Mouse (Mus musculus): ENCODE data around the gene Tlr9. TPM values are rescaled to one million over a fixed set of nuclear protein-coding genes. Genes with fewer than 3 reads are reported as not detected.

Tlr9 gene
- total RNA-seq, 4 experiments from 2014 or later: 0.98 to 2.7 (median 1.5) TPM

DNA sequence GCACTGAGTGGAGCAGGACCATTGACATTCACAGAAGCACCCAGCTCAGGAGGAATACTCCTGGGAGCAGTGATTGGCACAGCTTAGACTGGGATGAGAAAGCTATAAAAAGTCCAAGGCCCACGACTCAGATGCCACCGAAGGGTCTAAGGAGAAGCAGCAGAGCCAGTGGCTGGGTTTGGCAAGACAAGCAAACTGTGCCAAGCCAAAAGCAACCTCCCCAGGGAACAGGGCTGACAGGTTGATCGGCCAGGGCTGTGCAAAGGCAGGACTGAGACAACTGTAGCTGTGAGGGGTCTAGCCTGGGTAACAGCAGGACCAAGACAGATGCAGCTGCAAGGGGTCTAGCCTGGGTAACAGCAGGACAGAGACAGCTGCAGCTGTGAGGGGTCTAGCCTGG is 10.6 kb downstream of the Tlr9 start:
- no peak for DNase-seq

DNA sequence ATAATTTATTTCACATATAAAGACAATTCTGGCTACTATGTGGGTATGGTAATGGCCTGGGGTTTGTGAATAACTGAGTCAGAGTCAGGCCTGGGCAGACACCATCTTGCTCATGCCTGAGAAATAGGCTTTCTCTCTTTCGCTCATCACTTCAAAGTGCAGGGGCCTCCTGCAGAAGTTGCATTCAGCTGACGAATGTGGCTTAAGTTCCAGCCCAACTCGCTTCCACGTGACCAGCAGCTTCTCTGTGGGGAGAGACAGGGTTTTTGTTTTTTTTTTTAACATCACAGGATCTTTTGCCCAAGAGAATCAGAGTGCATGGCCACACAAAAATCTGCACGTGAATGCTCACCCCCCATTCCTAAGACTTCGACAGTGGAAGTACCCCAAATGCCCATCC is 11.6 kb downstream of the Tlr9 start:
- DNase-seq: no peak

DNA sequence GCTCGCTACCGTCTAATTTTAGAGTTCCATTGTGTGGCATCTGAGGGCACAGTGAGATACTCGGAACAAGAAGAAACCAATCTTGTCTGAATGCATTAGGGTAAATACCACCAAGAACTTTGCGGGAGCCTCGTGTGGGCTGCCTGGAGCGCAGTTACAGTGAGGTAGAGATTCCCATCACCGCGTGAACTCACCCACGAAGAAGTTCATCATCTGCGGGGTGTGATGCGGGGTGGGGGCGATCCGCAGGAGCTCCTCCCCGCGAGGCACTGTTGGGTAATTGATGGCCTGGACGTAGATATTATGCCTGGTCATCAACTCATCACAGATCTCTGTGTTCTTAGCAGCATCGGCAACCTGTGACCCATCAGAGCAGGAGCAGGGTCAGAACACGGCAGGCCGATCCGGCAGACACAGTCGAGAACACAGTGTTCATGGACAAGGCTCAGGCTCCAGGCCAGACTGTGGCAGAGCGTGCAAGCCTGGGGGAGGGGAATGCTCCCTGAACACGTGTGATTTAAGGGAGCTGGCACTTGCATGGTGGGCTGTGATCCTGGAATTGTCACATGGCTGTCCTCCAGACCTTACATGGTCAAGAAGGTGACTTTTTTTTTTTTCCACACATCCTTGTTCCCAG is 12.9 kb downstream of the Tlr9 start:
- no peak for DNase-seq

DNA sequence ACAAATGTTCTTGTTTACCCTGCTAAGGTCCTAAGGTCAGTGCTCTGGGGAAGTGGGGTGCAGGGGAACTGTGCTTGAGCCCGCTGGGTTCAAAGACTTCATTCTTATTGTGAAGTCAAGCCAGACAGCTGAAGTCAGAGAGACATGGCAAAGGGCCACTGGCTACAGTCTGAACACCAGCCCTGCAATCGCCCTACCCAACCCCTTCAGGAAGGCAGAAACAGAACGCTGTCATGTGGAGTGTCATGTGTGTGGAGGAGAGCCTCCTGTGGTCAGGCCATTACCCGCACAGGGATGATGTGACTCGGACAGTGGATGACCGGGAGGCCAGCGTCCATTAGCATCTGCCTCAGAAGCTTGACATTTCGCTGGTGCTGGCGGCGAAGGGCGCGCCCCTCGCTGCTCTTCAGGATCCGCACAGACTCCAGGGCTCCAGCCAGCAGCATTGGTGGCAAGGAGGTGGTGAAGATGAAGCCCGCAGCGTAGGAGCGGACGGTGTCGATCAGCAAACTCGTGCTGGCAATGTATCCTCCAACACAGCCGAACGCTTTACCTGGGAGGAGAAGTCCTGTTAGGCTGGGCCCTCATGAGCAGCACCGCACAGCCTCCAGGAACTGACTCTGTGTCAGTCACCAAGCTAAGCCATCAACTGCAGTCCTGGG is 13.9 kb downstream of the Tlr9 start:
- no peak for DNase-seq

DNA sequence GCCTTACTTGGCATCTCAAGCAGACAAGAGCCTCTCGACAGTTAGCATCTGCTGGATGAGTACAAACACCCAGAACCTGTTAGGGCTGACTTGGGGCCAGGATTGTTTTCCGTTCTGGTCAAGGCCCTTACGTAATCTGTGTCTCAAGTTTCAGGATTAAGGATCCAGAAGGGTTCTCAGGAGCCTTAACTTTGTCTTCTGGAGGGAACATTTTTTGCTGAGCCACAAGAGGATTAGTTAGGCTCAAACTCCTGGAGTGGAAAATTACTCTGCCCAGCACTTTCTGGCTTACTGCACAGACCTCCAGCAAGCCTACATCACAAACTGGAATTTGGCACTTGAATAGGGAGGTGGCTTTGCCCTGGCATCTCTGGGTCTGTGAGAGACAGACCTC is 14.4 kb downstream of the Tlr9 start:
- DNase-seq: no peak

DNA sequence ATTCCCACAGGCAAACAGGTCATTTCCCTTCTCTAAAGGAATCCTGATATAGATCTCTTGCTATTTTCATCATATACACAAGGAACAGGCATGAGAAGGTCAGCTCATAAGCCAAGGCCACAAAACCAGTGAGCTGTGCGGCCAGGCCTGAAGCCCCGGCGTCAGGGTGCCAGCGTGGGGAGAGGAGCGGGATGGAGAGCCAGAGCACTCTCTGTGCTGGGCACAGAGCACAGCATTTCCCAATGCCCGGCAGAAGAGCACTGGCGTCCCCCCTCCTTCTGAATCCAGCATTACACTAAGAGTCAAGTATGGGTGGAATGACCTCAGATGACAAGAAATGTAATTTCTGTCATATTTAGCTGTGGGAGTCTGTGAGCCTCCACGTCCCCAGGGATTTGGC is 15.0 kb downstream of the Tlr9 start:
- no peak for DNase-seq

DNA sequence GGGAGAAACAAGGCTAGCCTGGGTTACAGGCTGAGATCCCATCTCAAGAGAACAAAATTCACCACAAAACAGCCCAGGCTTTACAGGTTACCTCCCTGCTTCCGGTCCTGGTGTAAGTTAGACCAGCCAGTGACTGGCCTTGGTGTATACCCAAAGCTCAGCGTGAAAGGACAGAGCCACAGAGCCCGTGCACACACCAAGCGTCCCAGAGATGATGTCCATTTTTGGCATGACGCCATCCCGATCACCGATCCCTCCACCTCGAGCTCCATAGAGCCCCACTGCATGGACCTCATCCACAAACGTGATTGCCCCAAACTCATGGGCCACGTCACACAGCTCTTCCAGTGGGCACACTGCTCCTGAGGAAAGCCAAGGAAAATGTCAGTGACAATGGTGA is 15.5 kb downstream of the Tlr9 start:
- no peak for DNase-seq

DNA sequence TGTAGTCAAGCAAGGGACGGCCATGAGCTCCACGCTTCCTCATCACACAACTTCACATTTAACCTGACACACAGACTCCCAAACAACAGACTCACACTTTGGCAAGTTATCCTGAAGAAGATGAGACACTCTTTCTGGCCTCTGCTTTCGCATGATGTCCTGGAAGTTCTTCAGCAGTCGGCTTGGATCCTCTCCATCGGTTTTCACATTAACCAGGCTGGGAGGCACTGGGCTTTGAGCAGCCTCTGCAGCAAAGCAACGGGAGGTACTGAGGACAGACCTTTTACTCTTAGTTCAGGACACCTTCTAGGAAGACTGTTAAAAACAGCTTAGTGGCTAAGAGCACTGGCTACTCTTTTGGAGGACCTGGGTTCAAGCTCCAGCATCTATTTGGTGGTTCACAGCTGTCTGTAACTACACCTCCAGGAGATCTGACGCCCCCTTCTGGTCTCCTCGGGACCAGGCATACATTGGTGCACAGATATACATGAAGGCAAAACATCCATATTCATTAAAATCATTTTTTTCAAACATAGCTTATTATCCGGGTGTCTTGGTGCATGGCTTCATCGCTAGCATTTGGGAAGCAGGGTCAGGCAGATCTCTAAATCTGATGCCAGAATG is 19.3 kb downstream of the Tlr9 start:
- DNase-seq: no peak

DNA sequence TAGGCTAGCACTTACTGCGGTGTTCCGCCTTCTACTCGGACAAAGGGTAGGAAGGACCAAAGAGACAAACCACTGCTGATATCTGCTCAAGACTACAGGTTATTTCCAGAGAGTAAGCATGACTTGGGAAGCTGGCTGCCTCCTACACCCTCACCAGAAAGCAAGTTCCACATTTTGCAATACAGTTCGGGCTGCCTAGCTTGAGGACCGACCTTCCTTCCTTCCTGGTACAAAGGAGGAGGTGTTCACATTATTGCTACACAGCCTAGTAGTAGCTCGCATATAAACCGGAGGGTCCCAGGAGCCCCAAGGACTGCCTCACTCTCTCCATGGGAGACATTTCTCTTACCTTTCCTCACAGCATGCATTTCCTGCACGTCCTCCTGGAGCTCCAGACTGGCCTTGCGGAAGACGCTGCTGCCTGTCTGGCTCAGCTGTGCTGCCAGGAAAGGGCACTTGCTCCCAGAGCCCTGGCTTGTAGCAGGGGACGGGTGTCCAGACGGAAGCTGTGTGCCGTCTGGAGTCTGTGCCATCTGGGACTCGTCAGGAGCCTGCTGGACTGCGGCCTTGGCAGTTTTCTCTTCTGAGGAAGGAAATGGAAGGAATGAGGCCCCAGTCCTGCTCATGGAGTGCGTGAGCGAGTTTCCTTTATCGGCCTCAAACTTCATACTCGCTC is 20.6 kb downstream of the Tlr9 start:
- DNase-seq: no peak

DNA sequence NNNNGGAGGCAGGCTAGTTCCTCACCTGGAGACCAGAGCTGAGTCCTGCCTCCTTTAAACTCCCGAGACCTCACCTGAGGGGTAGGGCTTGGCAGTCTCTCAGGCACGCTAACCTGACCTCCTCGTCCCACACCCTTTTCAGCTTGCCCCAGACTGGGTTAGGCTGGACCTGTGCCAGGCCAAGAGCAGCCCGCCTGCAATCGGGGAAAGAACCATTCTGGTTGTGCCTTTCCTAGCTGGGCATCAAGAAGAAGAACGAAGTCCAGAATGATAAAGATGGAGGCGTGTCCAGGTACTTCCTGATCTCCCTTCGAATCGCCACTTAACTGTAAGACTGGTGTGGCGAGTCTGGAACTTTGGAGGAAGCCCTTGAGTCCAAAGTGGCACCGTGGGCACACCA is 27.2 kb downstream of the Tlr9 start:
- no peak for DNase-seq

DNA sequence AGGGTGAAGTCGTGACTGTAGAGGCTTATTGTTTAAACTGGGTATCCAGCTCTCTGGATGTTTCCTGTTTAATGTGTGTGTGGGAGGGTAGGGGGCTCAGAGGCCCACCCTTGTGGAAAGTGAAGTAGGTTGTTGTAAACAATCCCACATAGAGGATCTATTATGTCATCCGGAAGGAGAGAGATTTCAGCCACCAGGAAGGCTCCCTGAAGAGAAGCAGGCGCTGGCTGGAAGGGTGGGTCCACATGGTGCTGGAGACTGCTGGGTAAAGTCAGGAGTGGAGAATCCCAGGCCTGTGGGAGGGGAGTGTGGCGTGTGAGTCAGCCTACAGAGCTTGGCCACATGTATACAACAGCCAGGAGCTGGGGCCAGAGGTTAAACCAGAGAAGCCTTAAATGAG is 27.8 kb downstream of the Tlr9 start:
- DNase-seq: no peak

DNA sequence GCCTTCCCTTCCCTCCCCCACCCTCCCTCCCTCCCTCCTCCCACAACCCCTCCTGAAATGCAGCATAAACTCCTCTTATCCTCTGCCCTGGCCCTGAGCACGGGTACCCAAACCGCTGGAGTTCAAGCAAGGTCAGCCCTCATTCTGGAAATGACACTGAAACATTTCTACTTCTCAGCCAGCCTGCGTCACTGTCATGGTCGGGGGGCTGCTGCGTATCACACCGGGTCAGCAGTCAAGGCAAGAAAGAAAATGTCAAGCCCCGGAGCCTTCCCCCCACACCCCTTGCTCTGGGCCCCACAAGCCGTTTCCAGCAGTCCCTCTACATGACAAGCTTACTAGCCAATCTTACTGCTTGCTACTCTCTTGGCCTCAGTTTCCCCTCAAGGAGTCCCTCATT is 28.7 kb downstream of the Tlr9 start:
- DNase-seq: no peak

DNA sequence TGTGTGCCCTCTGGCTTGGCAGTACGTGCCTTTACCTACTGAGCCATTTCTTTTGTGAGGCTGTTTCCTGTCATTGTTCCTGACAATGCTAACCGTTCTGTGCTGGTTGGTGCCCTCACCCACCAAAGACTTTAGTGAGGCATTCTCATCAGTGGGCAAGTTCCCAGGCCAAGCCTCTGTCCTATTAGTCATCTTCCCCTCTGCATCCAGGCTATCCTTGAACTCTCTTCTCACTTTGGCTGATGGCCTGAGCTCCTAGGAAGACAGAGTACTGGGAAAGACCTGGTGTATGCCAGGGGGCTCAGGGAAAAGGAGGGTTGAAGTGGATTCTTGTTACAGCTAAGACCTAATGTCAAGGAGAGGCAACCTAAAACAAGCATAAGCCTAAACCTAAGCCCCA is 31.6 kb downstream of the Tlr9 start:
- no peak for DNase-seq

DNA sequence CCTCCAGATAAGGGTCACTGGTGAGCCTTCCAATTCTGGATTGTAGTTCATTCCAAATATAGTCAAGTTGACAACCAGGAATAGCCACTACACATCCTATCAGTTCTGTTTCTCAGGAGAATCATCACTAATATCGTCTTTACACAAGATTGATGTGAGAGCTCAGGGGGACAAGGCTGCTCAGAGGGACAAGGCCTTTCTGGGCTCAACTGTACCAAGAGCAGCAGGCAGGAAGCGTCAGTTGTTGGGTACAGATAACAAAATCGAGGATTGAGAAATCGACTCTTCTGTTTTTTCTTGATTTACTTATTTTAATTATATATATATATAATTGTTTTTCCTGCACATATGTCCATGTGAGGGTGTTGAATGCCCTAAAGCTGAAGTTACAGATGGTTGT is 36.0 kb downstream of the Tlr9 start:
- no peak for DNase-seq

DNA sequence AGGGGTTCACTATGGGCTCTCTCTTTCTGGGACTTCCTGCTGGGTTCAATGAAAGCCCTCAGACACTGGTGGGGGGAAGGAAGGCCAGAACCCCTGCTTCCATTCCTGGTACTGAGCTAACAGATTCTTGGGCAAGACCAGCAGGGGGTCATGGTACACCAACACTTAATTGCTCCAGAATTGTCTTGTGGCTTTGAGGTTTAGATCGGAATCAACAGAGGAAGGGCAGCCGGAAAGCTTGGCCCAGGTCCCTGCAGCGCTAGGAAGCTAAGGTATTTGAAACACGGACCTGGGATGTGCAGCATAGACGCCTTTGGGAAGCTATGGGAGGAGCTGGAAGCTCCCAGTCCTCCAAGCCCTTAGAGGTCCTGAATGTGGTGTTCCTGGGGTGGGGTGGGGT is 36.6 kb downstream of the Tlr9 start:
- no peak for DNase-seq

DNA sequence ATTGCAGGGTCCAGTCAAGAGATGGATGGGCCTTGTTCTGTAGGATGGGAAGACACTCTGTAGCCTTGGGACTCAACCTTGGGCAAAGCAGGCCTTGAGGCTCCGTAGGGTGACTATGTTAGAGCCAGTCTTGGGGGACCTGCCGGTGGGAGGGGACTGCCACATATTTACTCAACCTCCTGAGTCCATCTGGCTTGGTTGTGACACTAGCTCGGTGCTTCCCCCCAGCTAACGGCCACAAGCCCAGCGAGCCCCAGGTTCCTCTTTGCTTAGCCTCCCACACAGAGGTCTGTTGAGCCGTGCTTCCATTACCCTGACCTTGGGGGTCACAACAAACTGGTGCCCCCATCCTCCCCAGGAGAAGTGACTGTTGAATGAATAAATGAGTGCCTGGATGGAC is 38.7 kb downstream of the Tlr9 start:
- no peak for DNase-seq

DNA sequence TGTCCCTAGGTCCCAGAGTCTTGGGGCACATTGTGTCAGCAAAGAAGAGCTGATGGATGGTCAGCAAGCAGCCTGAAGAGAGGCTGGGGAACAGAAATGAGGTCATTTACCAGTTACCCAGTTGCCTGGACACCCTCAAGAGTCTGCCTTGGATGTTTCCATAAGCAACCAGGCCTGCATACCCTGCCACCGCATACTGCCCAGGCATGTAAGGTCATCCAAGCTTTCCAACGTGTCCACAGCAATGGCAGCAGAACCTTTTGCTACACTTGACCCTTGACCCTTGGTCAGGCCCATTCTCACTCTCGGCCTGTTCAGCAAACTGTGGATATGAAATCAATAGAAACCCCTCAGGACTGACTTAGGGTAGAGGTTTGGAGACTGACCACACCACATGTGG is 39.1 kb downstream of the Tlr9 start:
- DNase-seq: no peak

DNA sequence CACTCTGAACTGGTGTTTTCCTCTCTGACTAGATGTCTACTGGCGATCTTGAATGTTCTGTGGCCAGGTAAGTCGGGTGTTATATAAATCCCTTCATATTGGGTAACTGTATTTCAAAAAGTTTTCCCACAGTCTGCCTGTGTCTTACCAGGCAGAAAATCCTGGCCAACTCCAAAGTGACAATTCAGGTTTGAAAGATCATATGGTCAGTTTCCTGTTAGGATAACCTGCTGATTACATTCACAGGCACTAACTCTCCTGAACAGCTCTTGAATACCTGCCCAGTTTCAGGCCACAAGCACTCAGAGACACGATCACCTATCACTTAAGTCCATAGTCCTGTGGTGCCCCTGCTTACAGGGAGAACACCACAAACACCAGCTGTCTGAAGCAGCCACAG is 39.7 kb downstream of the Tlr9 start:
- no peak for DNase-seq

DNA sequence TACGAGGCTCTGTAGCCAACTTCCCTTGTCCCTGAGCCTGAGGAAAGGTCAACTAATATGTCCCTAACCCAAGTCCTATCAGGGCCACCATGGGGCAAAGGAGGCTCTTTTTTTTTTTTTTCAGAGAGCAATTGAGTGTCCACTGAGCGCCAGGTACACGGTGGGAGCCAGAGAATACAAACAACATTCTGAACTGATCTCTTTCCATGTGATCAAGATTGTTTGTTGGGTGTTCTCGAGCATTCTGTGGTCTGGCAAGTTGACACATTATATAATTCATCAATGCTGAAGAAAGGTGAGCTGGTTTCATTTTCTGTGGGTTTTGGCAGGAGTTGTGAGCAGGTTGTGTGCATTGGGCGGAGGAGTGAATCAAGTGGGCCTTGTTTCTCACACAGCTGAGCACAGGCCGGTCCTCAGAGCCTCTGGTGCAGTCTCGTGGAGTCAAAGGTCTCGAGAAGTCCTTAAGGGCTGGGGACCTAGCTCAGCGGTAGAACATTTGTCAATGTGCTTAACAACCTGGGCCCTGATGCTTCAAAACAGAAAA is 41.1 kb downstream of the Tlr9 start:
- no peak for DNase-seq

DNA sequence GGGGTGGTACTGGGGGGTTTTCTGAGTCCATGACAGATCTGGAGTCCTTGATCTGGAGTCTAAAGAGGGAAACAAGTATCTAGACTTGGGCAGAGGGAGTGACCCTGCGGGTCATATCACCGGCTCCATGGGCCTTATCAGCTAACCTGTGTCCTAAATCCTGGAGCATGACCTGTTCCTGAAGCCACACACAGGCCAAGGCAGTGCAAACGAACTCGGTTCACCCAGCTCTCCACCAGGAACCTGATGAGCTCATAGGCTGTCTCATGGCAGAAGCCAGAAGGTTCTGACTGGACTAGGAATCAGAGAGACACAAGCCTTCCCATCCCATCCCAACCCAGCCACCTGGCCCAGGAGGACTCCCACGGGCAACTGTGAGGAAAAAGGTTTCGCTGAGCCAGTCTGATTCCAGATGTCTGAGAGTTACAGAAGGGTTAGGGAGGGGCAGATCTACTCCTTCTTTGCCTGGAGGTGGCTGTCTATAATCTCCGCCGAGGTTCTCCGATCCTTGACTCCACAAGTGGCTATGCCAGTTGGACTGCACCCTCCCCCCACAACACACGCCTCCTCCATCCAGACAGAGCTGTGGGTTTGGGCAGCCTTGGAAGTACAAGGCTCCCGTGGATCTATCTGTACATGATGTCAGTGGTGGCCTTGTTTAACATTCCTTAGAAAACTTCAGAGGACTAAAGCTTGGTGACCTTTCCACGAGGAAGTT is 43.1 kb downstream of the Tlr9 start:
- DNase-seq: peak; percentile 90

DNA sequence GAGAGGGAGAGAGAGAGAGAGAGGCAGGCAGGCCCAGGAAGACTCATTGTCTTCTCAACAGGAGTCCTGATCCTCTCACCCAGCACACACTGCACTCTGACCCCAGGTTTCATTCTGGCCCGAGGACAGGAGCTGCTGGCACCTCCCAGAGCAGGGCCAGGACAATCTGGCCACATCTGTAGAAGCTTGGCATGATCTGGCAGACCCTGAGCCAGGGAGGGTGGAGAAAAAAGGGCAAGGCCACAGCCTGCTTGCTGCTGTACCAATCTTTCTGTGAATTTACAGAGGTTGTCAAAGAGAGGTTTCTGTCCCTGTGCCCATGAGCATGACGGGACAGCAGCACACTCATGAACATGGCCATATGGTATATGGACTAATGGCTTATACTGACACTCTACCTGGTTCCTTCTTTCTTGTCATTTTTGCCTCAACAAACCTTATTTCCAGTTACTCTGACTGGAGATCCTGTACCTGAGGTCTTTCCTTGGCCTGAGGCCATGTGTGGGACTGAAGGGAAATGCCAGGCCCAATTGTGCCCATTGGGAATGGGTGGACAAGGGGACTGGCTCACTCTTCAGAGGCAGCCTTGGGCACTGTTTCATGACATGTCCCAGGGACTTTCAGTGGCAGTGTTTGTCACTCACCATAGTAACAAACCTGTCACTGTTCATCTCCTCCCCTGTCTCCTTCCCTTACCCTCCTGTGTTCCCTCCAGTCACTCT is 44.7 kb downstream of the Tlr9 start:
- DNase-seq: peak; percentile 92

DNA sequence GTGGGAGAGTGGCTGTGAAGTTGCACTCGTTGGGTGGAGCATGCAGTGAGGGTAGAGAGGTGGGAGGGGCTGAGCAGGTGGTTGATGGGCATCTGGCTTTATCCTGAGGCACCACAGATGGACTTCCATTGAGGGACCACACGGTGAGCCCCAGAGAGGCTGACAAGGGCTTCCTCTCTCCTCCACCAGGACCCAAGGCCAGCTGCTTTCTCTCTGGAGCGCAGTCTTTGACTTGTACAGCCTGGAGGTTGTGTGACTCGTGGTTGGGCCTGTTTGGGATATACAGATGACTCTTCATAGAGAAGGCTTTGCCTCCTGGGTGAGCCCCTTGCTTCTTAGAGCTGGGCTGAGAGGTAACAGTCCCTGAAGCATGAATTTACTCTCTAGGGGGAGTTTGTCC is 46.0 kb downstream of the Tlr9 start:
- DNase-seq: no peak
